Mouse (Mus musculus) thymus, adult 2 months (tissue): ENCODE data around the gene Adgrl1. TPM values are rescaled to one million over a fixed set of nuclear protein-coding genes. Genes with fewer than 3 reads are reported as not detected.

Source experiments
- DNase-seq: peaks from one replicate; pipeline ENCODE4 v3.0.0; 2021
- H3K27ac ChIP-seq: fragments of 200-500 bp; 2 replicates; pipeline ENCODE4 v1.5.1; 2012; ENCODE audit warnings: low read length, control low read depth; ENCODE audit not compliant: control insufficient read depth, insufficient read depth
- H3K27me3 ChIP-seq: fragments of 200-500 bp; 2 replicates; pipeline ENCODE4 v1.6.1; 2012; ENCODE audit warnings: mild to moderate bottlenecking, low read length, moderate library complexity, mixed read lengths; ENCODE audit not compliant: control insufficient read depth, insufficient read depth
- H3K36me3 ChIP-seq: fragments of 200-500 bp; 2 replicates; pipeline ENCODE4 v1.6.1; 2012; ENCODE audit warnings: mild to moderate bottlenecking, low read length, moderate library complexity; ENCODE audit not compliant: control insufficient read depth, insufficient read depth
- H3K4me1 ChIP-seq: fragments of 200-500 bp; replicated peaks from 2 replicates; pipeline ENCODE4 v1.6.1; 2012; ENCODE audit warnings: low read length; ENCODE audit not compliant: control insufficient read depth, insufficient read depth
- H3K4me3 ChIP-seq: fragments of 200-500 bp; 2 replicates; pipeline ENCODE4 v1.5.1; 2012; ENCODE audit warnings: mild to moderate bottlenecking, low read length, control low read depth, moderate library complexity; ENCODE audit not compliant: control insufficient read depth, insufficient read depth
- CTCF ChIP-seq: fragments of 200-500 bp; IDR thresholded peaks from 2 replicates; pipeline ENCODE4 v1.5.1; 2012; ENCODE audit warnings: mild to moderate bottlenecking, control low read depth, low read length, moderate library complexity, borderline replicate concordance; ENCODE audit not compliant: control insufficient read depth, poor library complexity, insufficient read depth; ENCODE audit errors: extremely low read depth
- POLR2A ChIP-seq: fragments of 200-500 bp; IDR thresholded peaks from 2 replicates; pipeline ENCODE4 v1.6.1; 2012; ENCODE audit warnings: mild to moderate bottlenecking, low read length, control low read depth, moderate library complexity; ENCODE audit not compliant: control insufficient read depth, poor library complexity, insufficient read depth; ENCODE audit errors: extremely low read depth
- WGBS: fragments of 180-500 bp; shearing (Covaris S2); methylation state at CpG from one replicate; pipeline ENCODE4 v1.1.7; 2018; 5-methylcytosine and 5-hydroxymethylcytosine counted together
- polyA plus RNA-seq: library from polyadenylated mRNA; depleted of rRNA; stranded (reverse); fragments of >200 nt; gene quantifications from 2 replicates; pipeline ENCODE4 v1.2.3, GENCODE M21; 2012

Gene Adgrl1
- polyA plus RNA-seq, 1 experiment = 170 TPM

- Histone ChIP-seq H3K36me3 (peaks cover 18% of the 10 kb centered on the region), H3K27ac (no peak overlapping the region), H3K4me3 (no peak overlapping the region), H3K4me1 (no peaks in the 10 kb centered on the region), H3K27me3 (no peaks in the 10 kb centered on the region)
- TF ChIP-seq CTCF (no peak), POLR2A (no peak)
- DNase-seq = no peak
- 94% methylated on average over 8 of the region's 8 CpGs for WGBS
Measured at GRCm38 (mm10) chr8:83922727-83923126, 22.8 kb downstream of the Adgrl1 start.

- Histone ChIP-seq H3K4me1 (no peaks in the 10 kb centered on the region), H3K36me3 (peaks cover 23% of the 10 kb centered on the region), H3K27me3 (no peaks in the 10 kb centered on the region), H3K27ac (no peak overlapping the region), H3K4me3 (no peak overlapping the region)
- 95% methylated on average over 5 of the region's 5 CpGs for WGBS
- DNase-seq = no peak
- TF ChIP-seq CTCF (no peak), POLR2A (no peak)
Measured at GRCm38 (mm10) chr8:83924585-83924984, 24.7 kb downstream of the Adgrl1 start.

- Histone ChIP-seq H3K4me1 (no peaks in the 10 kb centered on the region), H3K27ac (no peak overlapping the region), H3K27me3 (no peaks in the 10 kb centered on the region), H3K36me3 (peaks cover 25% of the 10 kb centered on the region), H3K4me3 (no peak overlapping the region)
- WGBS = 89% methylated on average over 7 of the region's 7 CpGs
- TF ChIP-seq CTCF (no peak), POLR2A (no peak)
- DNase-seq = no peak
Measured at GRCm38 (mm10) chr8:83926266-83926665, 26.4 kb downstream of the Adgrl1 start.

- Histone ChIP-seq H3K27ac (no peak overlapping the region), H3K36me3 (peaks cover 37% of the 10 kb centered on the region), H3K27me3 (no peaks in the 10 kb centered on the region), H3K4me3 (no peak overlapping the region), H3K4me1 (no peaks in the 10 kb centered on the region)
- 96% methylated on average over 5 of the region's 5 CpGs for WGBS
- TF ChIP-seq CTCF (no peak), POLR2A (no peak)
- no peak for DNase-seq
Measured at GRCm38 (mm10) chr8:83934222-83934621, 34.3 kb downstream of the Adgrl1 start.

GRCm38 (mm10) chr8:83934994-83935393 lies 35.1 kb downstream of the Adgrl1 start:
- Histone ChIP-seq H3K4me1 (no peaks in the 10 kb centered on the region), H3K36me3 (peaks cover 34% of the 10 kb centered on the region), H3K4me3 (no peak overlapping the region), H3K27me3 (no peaks in the 10 kb centered on the region), H3K27ac (no peak overlapping the region)
- WGBS = 100% methylated on average over 2 of the region's 2 CpGs
- TF ChIP-seq POLR2A (no peak), CTCF (no peak)
- DNase-seq = no peak

DNA sequence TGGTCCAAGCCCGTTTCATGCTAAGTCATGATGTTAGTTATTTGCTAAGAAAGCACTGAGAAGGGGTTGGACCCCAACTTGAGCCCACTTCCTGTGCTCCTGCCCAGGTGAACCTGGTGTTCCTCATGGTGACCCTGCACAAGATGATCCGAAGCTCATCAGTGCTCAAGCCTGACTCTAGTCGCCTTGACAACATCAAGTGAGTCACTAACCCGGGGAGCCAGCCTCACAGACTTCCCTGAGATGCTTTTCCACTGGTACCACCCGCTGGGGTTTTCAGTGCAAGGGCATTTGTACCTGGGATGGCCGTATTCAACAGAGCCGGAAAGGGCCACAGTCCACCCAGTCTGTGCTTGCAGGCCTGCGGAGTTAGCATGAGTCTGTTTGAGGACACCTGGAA lies 35.5 kb downstream of the Adgrl1 start:
- DNase-seq = no peak
- Histone ChIP-seq H3K36me3 (peaks cover 34% of the 10 kb centered on the region), H3K27me3 (no peaks in the 10 kb centered on the region), H3K4me3 (no peak overlapping the region), H3K4me1 (no peaks in the 10 kb centered on the region), H3K27ac (no peak overlapping the region)
- TF ChIP-seq CTCF (no peak), POLR2A (no peak)
- WGBS = 97% methylated on average over 8 of the region's 8 CpGs

DNA sequence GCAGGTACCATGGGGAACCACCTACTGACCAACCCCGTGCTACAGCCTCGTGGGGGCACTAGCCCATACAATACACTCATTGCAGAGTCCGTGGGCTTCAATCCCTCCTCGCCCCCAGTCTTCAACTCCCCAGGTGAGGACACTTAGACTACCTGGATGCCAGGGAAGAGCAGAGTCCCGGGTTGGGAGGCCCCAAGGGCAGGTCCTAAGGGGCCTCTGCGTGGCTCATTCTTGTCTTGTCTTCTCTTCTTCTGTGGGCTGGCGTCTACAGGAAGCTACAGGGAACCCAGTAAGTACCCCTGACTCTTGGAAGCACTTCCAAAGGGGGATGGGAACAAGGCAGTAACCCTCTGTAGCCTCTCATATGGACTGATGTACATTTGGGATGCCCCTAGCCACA lies 37.7 kb downstream of the Adgrl1 start:
- no peak overlapping the region for H3K27ac ChIP-seq
- peaks cover 22% of the 10 kb centered on the region for H3K36me3 ChIP-seq
- no peaks in the 10 kb centered on the region for H3K4me1 ChIP-seq
- no peak overlapping the region for H3K4me3 ChIP-seq
- DNase-seq = no peak
- no peaks in the 10 kb centered on the region for H3K27me3 ChIP-seq
- WGBS = 96% methylated on average over 7 of the region's 7 CpGs
- no peak for TF ChIP-seq POLR2A
- TF ChIP-seq CTCF = no peak
